Mouse (Mus musculus): ENCODE measurements around the gene Cmya5.

GRCm38 (mm10) chr13:93189416-93189815 is 44.9 kb upstream of the Cmya5 start:
- no peak for TF ChIP-seq CTCF (IDR thresholded peaks at IDR 0.05; ENCODE audit: borderline replicate concordance, control insufficient read depth, extremely low read depth, insufficient read depth, low read length, poor library complexity)
- TF ChIP-seq POLR2A (IDR thresholded peaks at IDR 0.05; ENCODE audit: control insufficient read depth, extremely low read depth, insufficient read depth, low read length, poor library complexity): no peak
